Mouse (Mus musculus) heart, embryonic 14.5 days (tissue): ENCODE data around the gene Cox6b1. TPM values are rescaled to one million over a fixed set of nuclear protein-coding genes. Genes with fewer than 3 reads are reported as not detected.
A peak's percentile ranks its signal among the peaks of the same experiment; 100 is the strongest.

Source experiments
- ATAC-seq: fragments of 200-750 bp; cut with Nextera tagmentation; 2 replicates; pipeline ENCODE4 v1.8.0; 2017; ENCODE audit warnings: low read depth, moderate TSS enrichment; ENCODE audit not compliant: insufficient number of reproducible peaks, insufficient read depth, low FRiP score
- H3K27ac ChIP-seq, 2 experiments: fragments of 200-500 bp in 1 of 2; fragments of 300-500 bp in 1 of 2; sonication (generic) in 1 of 2; replicated peaks in 1 of 2; 2 replicates each; pipeline ENCODE4 v1.5.1; 2012 to 2014; ENCODE audit warnings: low read depth in 2 of 2, low read length in 2 of 2, control low read depth in 1 of 2, mild to moderate bottlenecking in 1 of 2, mixed read lengths in 1 of 2; ENCODE audit not compliant: control insufficient read depth in 1 of 2, insufficient read depth in 1 of 2
- H3K27me3 ChIP-seq: fragments of 300-500 bp; sonication (generic); 2 replicates; pipeline ENCODE4 v1.6.1; 2014; ENCODE audit warnings: mild to moderate bottlenecking, low read length, control low read depth; ENCODE audit not compliant: control insufficient read depth, insufficient read depth
- H3K36me3 ChIP-seq: fragments of 300-500 bp; sonication (generic); 2 replicates; pipeline ENCODE4 v1.6.1; 2014; ENCODE audit warnings: mild to moderate bottlenecking, control low read depth, low read length, mixed read lengths; ENCODE audit not compliant: control insufficient read depth, insufficient read depth
- H3K4me1 ChIP-seq, 2 experiments: fragments of 200-500 bp in 1 of 2; fragments of 300-500 bp in 1 of 2; sonication (generic) in 1 of 2; 2 replicates each; pipeline ENCODE4 v1.6.1; 2012 to 2014; ENCODE audit warnings: low read length in 2 of 2, control low read depth in 1 of 2, mixed read lengths in 1 of 2; ENCODE audit not compliant: control insufficient read depth in 2 of 2, insufficient read depth in 2 of 2
- H3K4me2 ChIP-seq: fragments of 300-500 bp; sonication (generic); 2 replicates; pipeline ENCODE4 v1.6.1; 2014; ENCODE audit warnings: mild to moderate bottlenecking, low read length
- H3K4me3 ChIP-seq, 2 experiments: fragments of 200-500 bp in 1 of 2; fragments of 300-500 bp in 1 of 2; sonication (generic) in 1 of 2; 2 replicates each; pipeline ENCODE4 v1.5.1; 2012 to 2014; ENCODE audit warnings: low read length in 2 of 2, mild to moderate bottlenecking in 2 of 2, control low read depth in 1 of 2, low read depth in 1 of 2, moderate library complexity in 1 of 2; ENCODE audit not compliant: control insufficient read depth in 1 of 2, insufficient read depth in 1 of 2
- H3K9ac ChIP-seq: fragments of 300-500 bp; sonication (generic); 2 replicates; pipeline ENCODE4 v1.6.1; 2014; ENCODE audit warnings: mild to moderate bottlenecking, low read length
- H3K9me3 ChIP-seq: fragments of 300-500 bp; sonication (generic); 2 replicates; pipeline ENCODE4 v1.6.1; 2016; ENCODE audit warnings: low read length, control low read depth; ENCODE audit not compliant: control insufficient read depth
- WGBS: fragments of 180-500 bp; shearing (Covaris S2); extraction: QIAGEN DNeasy Blood & Tissue Kit; methylation state at CpG from one replicate; pipeline ENCODE4 v1.1.7; 2014; 5-methylcytosine and 5-hydroxymethylcytosine counted together
- polyA plus RNA-seq: library from polyadenylated mRNA; unstranded; fragments of >200 nt; fragmentation: Nextera tagmentation; extraction: Ambion mirVana; gene quantifications from 2 replicates; pipeline ENCODE4 v1.2.1, GENCODE M21; 2014

Cox6b1 gene
- polyA plus RNA-seq, 1 experiment from 2014 or later: 2,589 TPM

GRCm38 (mm10) chr7:30639083-30639482 is 13.1 kb upstream of the Cox6b1 start:
- Histone ChIP-seq H3K27ac (peak overlapping the region; percentile 29 to 32; a peak in 2 of 4 replicates), H3K4me3 (no peak overlapping the region), H3K9ac (no peak overlapping the region), H3K36me3 (peaks cover 41% of the 10 kb centered on the region), H3K27me3 (peaks cover 24% of the 10 kb centered on the region), H3K4me1 (peaks cover 17 to 19% of the 10 kb centered on the region in 2 experiments), H3K9me3 (no peaks in the 10 kb centered on the region), H3K4me2 (no peak overlapping the region)
- 14% methylated on average over 4 of the region's 4 CpGs for WGBS
- ATAC-seq: 0 out of 2 replicates have a peak, but pooled peaks have one; percentile 4

GRCm38 (mm10) chr7:30636395-30636794 is 10.4 kb upstream of the Cox6b1 start:
- Histone ChIP-seq H3K4me1 (peaks cover 18 to 19% of the 10 kb centered on the region in 2 experiments), H3K4me3 (no peak overlapping the region), H3K9ac (no peak overlapping the region), H3K27me3 (peaks cover 43% of the 10 kb centered on the region), H3K27ac (no peak overlapping the region), H3K9me3 (no peaks in the 10 kb centered on the region), H3K4me2 (peak overlapping the region; percentile 23; the same call in 1 of the 2 replicates), H3K36me3 (peaks cover 14% of the 10 kb centered on the region)
- WGBS: 15% methylated on average over 11 of the region's 11 CpGs
- ATAC-seq: no peak

GRCm38 (mm10) chr7:30635752-30636151 is 9.8 kb upstream of the Cox6b1 start, which contains the start of gene Etv2:
Gene Etv2 (minus strand): TSS chr7:30635852.
- Histone ChIP-seq H3K36me3 (peaks cover 8% of the 10 kb centered on the region), H3K9me3 (no peaks in the 10 kb centered on the region), H3K4me2 (peak within 1 kb of the TSS; percentile 43), H3K27me3 (peaks cover 43% of the 10 kb centered on the region), H3K4me3 (peak within 1 kb of the TSS; percentile 14 to 19; a peak in 3 of 4 replicates), H3K9ac (no peak within 1 kb of the TSS), H3K4me1 (peaks cover 18 to 19% of the 10 kb centered on the region in 2 experiments), H3K27ac (no peak within 1 kb of the TSS)
- WGBS: 6% methylated on average over 5 of the region's 5 CpGs
- ATAC-seq: no peak

DNA sequence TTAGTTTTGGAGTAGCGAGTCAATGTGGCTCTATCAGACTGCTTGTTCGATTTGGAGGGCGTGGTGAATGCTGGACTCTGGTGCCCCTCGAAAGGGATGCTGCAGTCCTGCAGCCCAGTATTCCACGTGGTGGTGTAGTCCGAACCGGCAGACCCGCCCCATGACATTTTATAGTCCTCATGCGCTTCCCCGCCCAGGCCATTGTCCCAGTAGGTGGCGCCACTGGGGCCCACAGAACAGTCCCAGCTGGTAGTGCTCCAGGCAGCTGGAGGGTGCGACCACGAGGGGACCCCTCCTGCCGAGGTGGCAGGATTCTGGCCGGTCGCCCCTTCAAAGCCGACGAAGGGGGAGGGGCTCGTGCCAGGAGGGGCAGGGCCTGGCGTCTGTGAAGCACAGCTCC is 8.7 kb upstream of the Cox6b1 start:
- H3K27ac ChIP-seq: no peak overlapping the region
- H3K4me2 ChIP-seq: peak overlapping the region; percentile 43
- no peaks in the 10 kb centered on the region for H3K36me3 ChIP-seq
- H3K4me1 ChIP-seq: peaks cover 17 to 18% of the 10 kb centered on the region in 2 experiments
- no peak for ATAC-seq
- H3K9me3 ChIP-seq: no peaks in the 10 kb centered on the region
- no peak overlapping the region for H3K9ac ChIP-seq
- H3K4me3 ChIP-seq: peak overlapping the region; percentile 14 to 19; a peak in 3 of 4 replicates
- H3K27me3 ChIP-seq: peaks cover 43% of the 10 kb centered on the region
- WGBS: 3% methylated on average over 20 of the region's 20 CpGs

DNA sequence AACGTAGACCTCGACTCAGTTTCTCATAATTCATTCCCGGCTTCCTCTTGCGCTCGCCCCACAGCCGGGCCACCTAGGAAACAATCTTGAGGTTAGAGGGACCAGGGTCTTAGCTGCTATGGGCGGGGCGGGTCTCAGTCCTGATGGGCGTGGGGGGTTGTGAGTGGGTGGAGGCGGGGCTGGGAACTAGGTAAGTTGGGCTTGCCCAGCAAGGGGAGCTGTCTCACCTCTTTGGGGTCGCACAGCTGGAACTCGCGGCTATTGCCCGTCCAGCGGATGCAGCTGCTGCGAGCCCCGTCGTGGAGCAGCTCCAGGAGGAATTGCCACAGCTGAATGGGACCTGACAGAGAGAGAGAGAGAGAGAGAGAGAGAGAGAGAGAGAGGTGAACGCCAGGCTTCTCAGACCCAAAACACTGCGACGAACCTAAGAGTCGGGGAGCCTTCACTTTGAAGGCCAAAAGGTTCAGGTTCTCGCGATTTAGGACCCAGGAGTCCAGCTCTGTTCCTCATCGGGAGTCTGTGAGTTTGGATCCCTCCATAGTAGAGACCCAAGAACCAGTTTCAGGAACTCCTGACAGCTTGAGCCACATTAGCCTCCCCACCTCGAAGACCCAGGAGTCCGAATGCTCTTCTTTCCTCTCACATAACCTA is 7.9 kb upstream of the Cox6b1 start:
- Histone ChIP-seq H3K27ac (no peak overlapping the region), H3K9me3 (no peaks in the 10 kb centered on the region), H3K27me3 (peaks cover 43% of the 10 kb centered on the region), H3K4me2 (no peak overlapping the region), H3K36me3 (no peaks in the 10 kb centered on the region), H3K4me3 (0 out of 4 replicates have a peak overlapping the region, but pooled peaks of 1 of the 2 experiments have one; percentile 9), H3K4me1 (peaks cover 10 to 12% of the 10 kb centered on the region in 2 experiments; a peak in 2 of 4 replicates), H3K9ac (no peak overlapping the region)
- WGBS: 10% methylated on average over 27 of the region's 27 CpGs
- ATAC-seq: no peak

DNA sequence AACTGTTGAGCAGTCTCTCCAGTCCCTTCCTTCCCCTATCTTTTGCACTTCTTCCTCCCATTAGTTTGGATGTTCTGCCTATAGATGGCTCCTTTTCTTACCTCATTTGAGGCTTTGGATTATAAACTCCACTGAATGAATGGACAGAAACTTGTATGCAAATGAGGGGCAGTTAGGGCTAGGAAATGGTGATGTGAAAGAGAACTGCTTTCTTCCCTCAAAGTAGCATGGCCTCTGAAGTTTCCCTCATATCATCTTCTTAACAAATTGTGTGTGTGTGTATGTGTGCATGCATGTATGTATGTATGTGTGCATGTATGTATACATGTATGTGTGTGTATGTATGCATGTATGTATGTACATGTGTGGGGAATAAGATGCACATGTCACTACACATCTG is 3.1 kb upstream of the Cox6b1 start:
- peaks cover 6% of the 10 kb centered on the region for H3K36me3 ChIP-seq
- H3K4me3 ChIP-seq: no peak overlapping the region
- H3K27me3 ChIP-seq: peaks cover 19% of the 10 kb centered on the region
- H3K4me2 ChIP-seq: no peak overlapping the region
- ATAC-seq: no peak
- H3K9ac ChIP-seq: no peak overlapping the region
- H3K4me1 ChIP-seq: peaks cover 0 to 10% of the 10 kb centered on the region in 2 experiments; a peak in 3 of 4 replicates
- H3K27ac ChIP-seq: no peak overlapping the region
- no peaks in the 10 kb centered on the region for H3K9me3 ChIP-seq

DNA sequence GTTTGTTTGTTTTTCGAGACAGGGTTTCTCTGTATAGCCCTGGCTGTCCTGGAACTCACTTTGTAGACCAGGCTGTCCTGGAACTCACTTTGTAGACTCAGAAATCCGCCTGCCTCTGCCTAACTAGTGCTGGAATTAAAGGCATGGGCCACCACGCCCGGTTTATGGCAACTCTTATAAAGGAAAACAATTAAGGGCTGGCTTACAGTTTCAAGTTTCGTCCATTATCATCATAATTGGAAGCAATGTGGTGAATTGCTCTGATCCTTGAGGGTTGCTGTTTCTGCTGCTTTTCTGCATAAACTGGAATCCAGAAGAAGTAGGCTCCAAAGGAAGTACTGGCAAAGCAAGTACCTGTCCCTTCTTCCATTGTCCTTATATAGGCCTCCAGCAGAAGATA is 696 bp upstream of the Cox6b1 start:
- peaks cover 29% of the 10 kb centered on the region for H3K36me3 ChIP-seq
- no peak overlapping the region for H3K9ac ChIP-seq
- H3K9me3 ChIP-seq: no peaks in the 10 kb centered on the region
- H3K27ac ChIP-seq: no peak overlapping the region
- no peaks in the 10 kb centered on the region; the same call in 1 of the 2 replicates for H3K27me3 ChIP-seq
- 81% methylated on average over 5 of the region's 5 CpGs for WGBS
- peaks cover 3 to 9% of the 10 kb centered on the region in 2 experiments; a peak in 3 of 4 replicates for H3K4me1 ChIP-seq
- H3K4me3 ChIP-seq: no peak overlapping the region
- no peak overlapping the region; the same call in 1 of the 2 replicates for H3K4me2 ChIP-seq
- no peak for ATAC-seq
